Mouse (Mus musculus): Measurements from ENCODE around the gene Olfr330. TPM values are rescaled to one million over a fixed set of nuclear protein-coding genes. Genes with fewer than 3 reads are reported as not detected.
A peak's percentile ranks its signal among the peaks of the same experiment; 100 is the strongest.
"Not testable (repeated sequence)": the region's sequence is repeated elsewhere in the genome, so short reads cannot be mapped to it uniquely, and the experiment has no call there.

Olfr330 gene
- under 1 TPM in 1 of 2 experiments, not detected in 1; 0.50 TPM for total RNA-seq (2021)
- long read RNA-seq, experiment 1, result 0 reads
- long read RNA-seq, experiment 2, result 0 reads

DNA sequence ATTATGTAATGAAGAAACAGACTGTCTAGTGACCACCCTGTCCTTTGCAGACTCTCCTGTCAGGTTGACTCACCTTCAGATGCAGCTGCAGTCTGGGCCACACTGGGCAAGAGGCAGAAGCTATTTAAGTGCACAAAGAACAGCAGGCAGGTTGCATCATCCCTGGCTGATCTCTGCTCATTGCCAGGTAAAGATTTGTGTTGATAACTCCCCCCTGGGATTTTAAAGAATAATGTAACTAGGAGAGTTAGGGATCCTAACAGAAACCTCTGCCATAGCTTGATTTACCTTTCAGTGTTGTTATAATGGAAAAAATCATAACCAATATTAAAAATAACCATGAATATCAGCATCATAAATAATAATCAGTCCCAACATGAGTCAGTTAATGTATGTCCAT is at the start of gene Olfr330:
Gene Olfr330 (minus strand): TSS at position 101 of the 400 bp plus-strand sequence.
- not testable (repeated sequence) for DNase-seq (ENCODE audit: low spot score in 2 of 2)

DNA sequence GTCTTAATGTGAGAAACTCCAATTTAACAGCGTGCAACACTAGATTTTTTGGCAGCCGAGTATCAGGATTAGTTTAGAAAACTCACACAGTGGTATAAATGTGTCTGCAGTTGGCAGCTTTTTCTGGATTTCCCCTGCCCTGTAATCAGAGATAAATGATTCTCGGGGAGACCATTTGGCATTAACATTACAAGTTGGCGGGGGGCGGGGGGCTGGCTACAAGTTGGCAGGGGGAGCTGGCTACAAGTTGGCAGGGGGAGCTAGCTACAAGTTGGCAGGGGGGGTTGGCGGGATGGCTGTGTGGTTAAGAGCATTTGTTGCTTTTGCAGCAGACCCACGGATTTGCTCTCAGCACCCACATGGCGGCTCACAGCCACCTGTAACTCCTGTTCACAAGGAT is 44.0 kb upstream of the Olfr330 start:
- no peak for DNase-seq (ENCODE audit: low spot score in 2 of 2)

DNA sequence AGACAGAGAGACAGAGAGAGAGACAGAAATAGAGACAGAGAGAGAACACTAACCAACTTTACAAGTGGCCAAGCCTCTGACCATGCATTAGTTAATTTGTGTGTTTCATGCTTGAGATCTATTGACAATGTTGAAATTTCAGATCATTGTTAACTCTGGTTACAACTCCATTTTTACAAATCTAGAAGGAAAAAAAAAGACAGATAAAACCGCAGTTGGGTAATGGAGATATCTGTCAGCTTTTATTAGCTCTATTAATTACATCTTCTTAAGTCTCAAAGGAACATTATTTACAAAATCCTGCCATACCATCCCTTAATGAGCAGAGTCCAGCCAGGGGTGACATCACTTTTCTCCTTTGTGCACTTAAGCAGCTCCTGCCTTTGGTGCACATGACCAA is 42.8 kb upstream of the Olfr330 start, which contains the start of gene Olfr325:
Gene Olfr325 (plus strand): TSS at position 301 of the 400 bp plus-strand sequence.
- no peak for DNase-seq (ENCODE audit: low spot score in 2 of 2)

DNA sequence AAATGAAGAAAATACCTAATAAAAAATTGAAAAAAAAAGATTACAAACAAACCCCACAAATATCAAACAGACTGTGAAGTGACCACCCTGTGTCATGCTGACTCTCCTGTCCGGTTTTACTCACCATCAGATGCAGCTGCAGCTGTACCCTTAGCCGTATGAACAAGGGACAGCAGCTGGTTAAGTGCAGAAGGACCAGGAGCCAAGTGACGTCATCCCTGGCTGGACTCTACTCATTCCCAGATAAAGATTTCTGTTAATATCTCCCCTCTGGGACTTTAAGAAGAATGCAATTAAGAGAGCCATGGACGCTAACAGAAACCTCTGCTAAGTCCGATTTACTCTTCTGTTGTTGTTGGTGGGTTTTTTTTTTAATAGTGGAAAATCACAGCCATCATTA is 35.8 kb upstream of the Olfr330 start, which contains the start of gene Olfr224:
Gene Olfr224 (minus strand): TSS at position 149 of the 400 bp plus-strand sequence.
- no peak for DNase-seq (ENCODE audit: low spot score in 2 of 2)

DNA sequence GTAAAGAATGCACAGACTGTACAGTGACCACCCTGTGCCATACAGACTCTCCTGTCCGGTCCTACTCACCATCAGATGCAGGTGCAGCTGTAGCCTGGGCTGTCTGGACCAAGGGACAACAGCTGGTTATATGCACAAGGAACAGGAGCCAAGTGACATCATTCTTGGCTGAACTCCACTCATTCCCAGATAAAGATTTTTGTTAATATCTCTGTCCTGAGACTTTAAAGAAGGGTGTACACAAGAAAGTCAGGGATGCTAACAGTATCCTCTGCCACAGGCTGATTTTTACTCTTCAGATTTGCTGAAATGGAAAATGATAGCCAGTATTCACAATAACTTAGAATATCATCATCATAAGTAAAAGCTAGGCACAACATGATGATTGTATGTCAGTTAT is 20.9 kb upstream of the Olfr330 start, which contains the start of gene Olfr328:
Gene Olfr328 (minus strand): TSS at position 101 of the 400 bp plus-strand sequence.
- no peak for DNase-seq (ENCODE audit: low spot score in 2 of 2)

DNA sequence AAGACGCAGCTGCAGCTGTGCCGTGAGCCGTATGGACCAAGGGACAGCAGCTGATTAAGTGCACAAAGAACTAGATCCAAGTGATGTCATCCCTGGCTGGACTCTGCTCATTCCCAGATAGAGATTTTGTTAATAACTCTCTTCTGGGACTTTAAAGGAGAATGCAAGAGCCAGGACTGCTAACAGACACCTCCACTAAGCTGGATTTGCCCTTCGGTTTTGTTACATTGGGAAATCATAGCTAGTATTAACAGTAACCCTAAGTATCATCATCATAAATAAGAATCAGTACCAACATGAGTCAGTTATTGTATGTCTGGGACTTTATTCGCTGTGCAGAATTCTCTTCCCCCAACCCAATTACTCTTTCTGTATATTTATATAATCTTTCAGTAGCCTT is 11.7 kb upstream of the Olfr330 start, which contains the start of gene Olfr329-ps:
Gene Olfr329-ps (minus strand): TSS at position 101 of the 400 bp plus-strand sequence.
- no peak for DNase-seq (ENCODE audit: low spot score in 2 of 2)

DNA sequence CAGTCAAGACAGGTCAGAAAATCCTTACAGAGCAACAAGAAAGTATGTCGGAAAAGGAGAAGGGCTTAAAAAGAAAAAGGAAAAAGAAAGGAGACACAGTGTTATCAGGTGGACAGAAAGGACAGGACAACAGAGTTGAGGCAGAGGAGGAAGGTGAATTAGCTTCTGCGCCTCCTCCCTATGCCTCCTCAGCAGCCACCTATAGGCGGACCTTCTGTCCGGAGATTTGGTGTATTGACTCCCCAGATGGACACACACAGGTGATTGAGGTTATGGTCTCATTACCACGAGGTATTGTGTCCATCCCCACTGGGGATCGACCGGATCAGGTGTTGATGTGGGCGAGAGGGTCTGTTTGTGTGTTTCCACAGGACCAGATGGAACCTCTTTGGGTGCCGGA is 14.9 kb downstream of the Olfr330 start:
- peak; percentile 14 to 33 for DNase-seq (ENCODE audit: low spot score in 2 of 2)

DNA sequence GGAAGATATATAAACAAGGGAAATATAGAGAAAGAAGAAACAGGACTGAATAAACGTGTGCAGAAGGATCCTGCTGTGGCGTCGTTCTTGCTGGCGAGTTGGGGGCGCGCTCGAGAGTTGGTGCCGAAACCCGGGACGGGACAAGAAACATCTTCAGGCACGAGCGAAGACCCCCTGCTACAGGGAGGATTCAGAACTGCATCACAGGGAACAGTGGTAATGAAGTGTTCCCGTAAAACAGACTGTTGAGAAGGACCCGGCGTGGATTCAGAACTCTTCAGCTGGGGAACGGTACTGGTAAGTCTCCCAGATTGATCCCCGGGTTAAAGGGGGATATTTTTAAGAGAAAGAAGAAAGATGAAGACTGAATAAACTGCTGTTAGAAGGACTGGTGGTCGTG is 15.7 kb downstream of the Olfr330 start:
- DNase-seq (ENCODE audit: low spot score in 2 of 2), result peak; percentile 64 to 79

DNA sequence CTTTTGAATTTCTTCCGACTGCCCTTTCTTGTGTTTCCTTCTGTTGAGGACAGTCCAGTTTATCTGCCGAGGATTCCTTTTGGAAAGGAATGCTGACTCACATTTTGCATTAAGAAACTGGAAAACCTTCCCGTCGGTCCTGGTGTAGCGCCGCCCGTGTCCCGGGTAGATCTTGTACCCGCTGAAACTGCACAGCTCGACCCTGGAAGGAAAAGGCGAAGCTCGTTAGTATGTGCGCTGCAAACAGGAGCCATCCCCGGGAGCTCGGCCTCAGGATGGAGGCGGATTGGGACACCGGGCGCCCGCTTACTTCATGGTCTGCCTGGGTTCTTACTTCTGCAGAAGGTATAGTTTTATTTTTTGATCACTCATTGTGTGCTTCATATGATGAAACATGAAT is 25.6 kb downstream of the Olfr330 start:
- not testable (repeated sequence) for DNase-seq (ENCODE audit: low spot score in 2 of 2)

DNA sequence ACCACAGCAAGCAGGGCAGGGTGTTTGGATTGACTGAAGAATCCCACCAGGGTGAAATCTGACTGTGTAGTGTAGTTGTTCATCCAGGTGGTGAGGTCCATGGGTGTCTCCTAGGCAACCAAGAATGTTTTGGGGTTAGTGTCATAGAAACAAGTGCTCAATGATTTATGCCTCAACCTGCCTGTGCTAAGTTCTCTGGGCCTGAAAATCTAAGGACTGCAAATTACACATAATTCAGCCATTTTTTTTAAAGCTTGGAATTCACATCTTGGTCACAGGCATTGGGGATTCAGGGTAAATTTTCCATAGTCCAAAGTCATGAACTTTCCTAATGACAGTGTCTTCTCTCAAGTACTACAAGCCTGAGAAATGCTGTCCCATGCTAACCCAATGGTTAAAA is 32.2 kb downstream of the Olfr330 start, which contains the start of gene Olfr331:
Gene Olfr331 (minus strand): TSS at position 101 of the 400 bp plus-strand sequence.
- DNase-seq (ENCODE audit: low spot score in 2 of 2), result not testable (repeated sequence)

DNA sequence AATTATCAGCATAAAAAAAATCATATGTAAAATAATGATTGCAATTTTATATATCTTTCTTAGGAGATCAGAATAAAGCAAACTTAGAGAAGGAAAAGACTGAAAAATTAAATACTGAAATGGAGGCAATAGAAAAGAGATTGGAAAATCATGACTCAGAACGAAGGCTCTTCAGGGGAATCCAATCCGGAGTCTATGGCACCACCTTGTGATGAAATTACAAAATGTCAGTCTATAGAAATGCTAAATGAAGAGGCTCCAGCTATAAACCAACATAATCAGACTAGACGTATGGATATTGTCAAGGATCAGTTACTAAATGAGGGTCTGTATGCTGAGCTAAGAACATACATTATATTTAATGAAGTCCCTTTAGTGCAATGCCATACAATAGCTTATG is 35.3 kb downstream of the Olfr330 start:
- DNase-seq (ENCODE audit: low spot score in 2 of 2), result no peak

DNA sequence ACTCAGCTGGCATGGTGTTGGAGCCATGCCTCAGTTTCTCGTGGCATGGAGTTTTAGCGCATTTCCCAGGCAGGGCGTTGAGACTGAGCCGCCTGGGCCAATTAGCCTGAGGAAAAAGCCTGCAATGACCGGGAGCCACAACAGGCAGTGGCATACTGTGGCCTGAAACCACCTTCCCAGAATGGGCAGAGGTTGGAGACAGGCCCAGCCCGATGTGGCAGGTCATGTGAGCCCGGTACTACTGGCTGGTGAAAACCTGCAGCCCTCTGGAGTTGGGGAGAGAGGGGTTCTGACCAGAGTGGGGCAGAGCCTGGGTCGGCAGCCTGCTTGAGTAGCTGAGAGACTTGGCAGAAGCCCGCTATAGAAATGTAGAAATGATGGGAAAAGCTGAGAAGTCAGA is 35.9 kb downstream of the Olfr330 start:
- DNase-seq (ENCODE audit: low spot score in 2 of 2), result no peak

DNA sequence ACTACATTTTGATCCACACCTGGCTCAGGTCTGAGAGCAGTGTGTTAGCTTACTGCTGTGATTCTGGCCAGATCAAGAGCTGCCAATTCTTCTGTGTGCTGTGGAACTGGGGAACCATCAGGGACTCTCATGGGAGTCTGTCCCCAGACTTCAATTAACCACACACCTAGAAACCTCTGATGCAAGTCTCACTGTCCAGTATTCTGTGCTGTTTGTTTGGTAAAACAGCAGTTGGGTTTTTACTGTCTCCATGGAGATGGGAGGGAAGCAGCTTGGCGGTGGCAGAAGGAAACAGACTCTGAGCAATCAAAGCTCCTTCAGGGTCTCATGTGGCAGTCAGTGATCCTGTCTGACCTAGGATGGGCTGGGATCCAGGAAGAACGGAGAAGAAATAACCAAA is 42.2 kb downstream of the Olfr330 start, which contains the start of gene Olfr332:
Gene Olfr332 (minus strand): TSS at position 101 of the 400 bp plus-strand sequence.
- DNase-seq (ENCODE audit: low spot score in 2 of 2), result no peak

Other genes starting within 250 kb of the Olfr330 start
- gene Zfp692, start 227.8 kb downstream of the Olfr330 start, total RNA-seq (2021), result 10 to 100 TPM; 10.5 to 11.9 TPM
- 10 to 100 TPM; 48.7 to 58.7 TPM for gene Zfp672, start 204.5 kb downstream of the Olfr330 start, total RNA-seq (2021)
- gene Sh3bp5l, start 204.1 kb downstream of the Olfr330 start, total RNA-seq (2021), result 10 to 100 TPM; 38.5 to 39.3 TPM
- not detected for gene Lypd8, start 155.8 kb downstream of the Olfr330 start, total RNA-seq (2021)
- gene 1810065E05Rik, start 113.7 kb downstream of the Olfr330 start, total RNA-seq (2021), result not detected
- not detected for gene Gm12253, start 102.3 kb downstream of the Olfr330 start, total RNA-seq (2021)
- not detected for gene Lypd9, start 81.9 kb downstream of the Olfr330 start, total RNA-seq (2021)
- gene Olfr30, start 72.6 kb downstream of the Olfr330 start, total RNA-seq (2021), result not detected
- gene Olfr332, start 42.3 kb downstream of the Olfr330 start, total RNA-seq (2021), result not detected
- gene Olfr331, start 32.3 kb downstream of the Olfr330 start, total RNA-seq (2021), result not detected
- under 1 TPM in 1 of 2 experiments, not detected in 1; 0.63 TPM for gene Olfr329-ps, start 11.6 kb upstream of the Olfr330 start, total RNA-seq (2021)
- gene Olfr328, start 20.8 kb upstream of the Olfr330 start, total RNA-seq (2021), result under 1 TPM in 1 of 2 experiments, not detected in 1; 0.13 TPM
- not detected for gene Olfr224, start 35.7 kb upstream of the Olfr330 start, total RNA-seq (2021)
- gene Olfr325, start 42.9 kb upstream of the Olfr330 start, total RNA-seq (2021), result not detected
- not detected for gene Olfr324, start 60.3 kb upstream of the Olfr330 start, total RNA-seq (2021)
- gene 2210407C18Rik, start 81.2 kb upstream of the Olfr330 start, total RNA-seq (2021), result not detected
- gene Olfr323, start 95.7 kb upstream of the Olfr330 start, total RNA-seq (2021), result not detected
- gene Trim58, start 105.6 kb upstream of the Olfr330 start, total RNA-seq (2021), result not detected
- gene Olfr322, start 123.9 kb upstream of the Olfr330 start, total RNA-seq (2021), result not detected
- gene Olfr320, start 146.3 kb upstream of the Olfr330 start, total RNA-seq (2021), result not detected
- gene Olfr319, start 164.3 kb upstream of the Olfr330 start, total RNA-seq (2021), result not detected
- gene Olfr318, start 189.2 kb upstream of the Olfr330 start, total RNA-seq (2021), result not detected
- gene Olfr317, start 204.4 kb upstream of the Olfr330 start, total RNA-seq (2021), result not detected
- gene Olfr316, start 217.9 kb upstream of the Olfr330 start, total RNA-seq (2021), result not detected
- gene Olfr315, start 238.4 kb upstream of the Olfr330 start, total RNA-seq (2021), result not detected
- gene Olfr314, start 248.1 kb upstream of the Olfr330 start, total RNA-seq (2021), result not detected

Measured in adrenal gland, adult 18-20 months (tissue).